Mouse (Mus musculus) MN1 (cell line): Measurements from ENCODE around the gene Cyp4a32.
"Not testable (repeated sequence)": the region's sequence is repeated elsewhere in the genome, so short reads cannot be mapped to it uniquely, and the experiment has no call there.

ENCODE experiments used
- DNase-seq: peaks from one replicate; pipeline ENCODE4 v3.0.0-alpha.2; 2016; ENCODE audit warnings: low spot score

The Cyp4a32 gene

DNA sequence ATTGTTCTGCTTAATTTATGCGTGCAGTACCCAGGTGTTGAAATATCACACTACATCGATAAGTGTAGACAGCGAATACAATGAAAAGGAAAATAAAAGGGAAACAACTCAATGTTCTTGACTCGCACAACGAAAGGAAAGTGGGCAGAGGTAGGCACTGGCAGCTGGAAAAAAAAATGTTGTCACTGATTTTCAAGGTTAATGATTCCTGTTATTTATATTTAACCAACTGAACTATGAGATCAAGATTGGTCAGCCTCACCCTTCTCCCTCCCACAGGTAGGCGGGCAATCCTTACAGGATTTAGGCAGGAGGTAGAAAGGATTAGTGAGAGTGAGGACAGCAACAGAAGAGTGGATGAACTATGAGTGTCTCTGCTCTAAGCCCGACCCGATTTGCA is at the start of gene Cyp4a32:
Gene Cyp4a32 (plus strand): TSS at position 359 of the 400 bp plus-strand sequence.
- not testable (repeated sequence) for DNase-seq

DNA sequence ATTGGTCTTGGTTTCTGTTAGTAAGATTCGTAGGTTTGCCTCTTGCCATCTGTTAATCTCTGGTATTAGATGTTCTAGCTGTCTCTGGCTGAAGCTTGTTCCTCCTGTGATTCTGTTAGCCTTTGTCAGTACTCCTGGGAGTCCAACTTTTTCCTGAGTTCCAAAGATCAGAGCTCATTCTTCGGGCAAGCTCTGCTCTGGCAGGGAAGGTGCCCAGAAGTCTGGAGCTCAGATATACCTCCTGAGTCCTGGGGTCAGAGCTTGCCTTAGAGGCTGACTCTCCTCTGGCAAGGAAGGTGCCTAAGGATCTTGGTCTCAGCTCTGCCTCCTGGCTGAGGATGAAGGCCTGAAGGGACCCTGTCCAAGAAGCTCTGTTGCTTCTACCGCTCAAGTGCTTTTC is 48.0 kb upstream of the Cyp4a32 start:
- no peak for DNase-seq

DNA sequence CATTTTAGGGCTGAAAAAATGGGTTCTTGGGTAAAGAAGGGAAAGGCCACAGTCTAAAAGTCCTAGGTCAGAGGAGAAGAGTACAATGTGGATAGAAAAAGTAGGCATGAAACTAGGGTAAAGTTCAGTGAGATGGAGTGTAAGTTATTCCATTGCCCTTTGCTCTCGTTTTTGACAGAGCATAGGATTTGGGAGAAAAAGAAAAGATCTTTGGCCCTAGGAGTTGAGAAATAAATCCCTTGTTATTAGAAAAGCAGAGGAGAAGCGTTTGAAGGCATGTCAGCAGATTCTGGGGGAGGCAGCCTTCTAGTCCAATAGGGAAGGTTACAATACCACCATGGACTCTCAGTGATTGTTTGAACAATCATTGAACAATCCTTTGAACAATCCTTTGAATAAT is 45.3 kb upstream of the Cyp4a32 start:
- no peak for DNase-seq

DNA sequence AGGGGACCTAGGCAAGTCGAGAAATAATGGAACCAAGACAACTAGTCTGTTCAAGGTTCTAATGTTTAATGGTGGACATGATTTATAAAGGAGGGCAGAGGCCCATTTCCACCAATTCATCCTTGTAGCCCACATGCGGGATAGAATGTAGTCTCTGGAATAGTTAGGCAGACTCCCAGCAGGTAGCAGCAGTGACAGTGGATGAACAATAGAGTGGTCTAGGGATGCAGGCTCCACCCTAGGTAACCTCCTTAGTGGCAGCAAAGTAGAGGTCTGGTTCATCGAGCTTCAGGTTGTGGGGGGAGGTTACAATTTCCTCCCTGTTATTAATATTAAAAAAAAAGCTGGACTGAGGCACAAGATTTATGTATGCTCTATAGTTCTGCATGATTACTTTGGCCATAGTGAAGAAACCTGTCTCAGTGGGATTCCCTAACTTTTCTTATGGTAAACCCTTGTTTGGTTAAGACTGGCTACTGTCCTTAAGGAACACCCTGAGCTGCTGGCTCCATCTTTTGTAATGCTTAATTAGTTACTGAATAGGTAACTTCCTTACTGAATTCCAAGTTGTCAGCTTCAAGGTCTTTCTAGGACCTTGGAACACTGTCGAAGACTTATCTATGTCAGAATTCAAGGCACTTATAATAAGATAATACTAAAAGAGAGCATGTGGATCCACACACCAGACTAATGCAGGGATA is 42.8 kb upstream of the Cyp4a32 start:
- no peak for DNase-seq

DNA sequence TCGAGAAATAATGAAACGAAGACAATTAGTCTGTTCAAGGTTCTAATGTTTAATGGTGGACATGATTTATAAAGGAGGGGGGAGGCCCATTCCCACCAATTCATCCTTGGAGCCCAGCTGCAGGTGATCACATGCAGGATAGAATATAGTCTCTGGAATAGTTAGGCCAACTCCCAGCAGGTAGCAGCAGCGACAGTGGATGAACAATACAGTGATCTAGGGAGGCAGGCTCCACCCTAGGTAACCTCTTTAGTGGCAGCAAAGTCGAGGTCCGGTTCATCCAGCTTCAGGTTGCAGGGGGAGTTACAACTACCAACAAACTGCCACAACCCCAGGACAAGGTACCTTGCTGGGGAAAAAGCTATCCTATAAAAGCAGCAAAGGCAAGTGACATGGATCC is 39.5 kb upstream of the Cyp4a32 start:
- not testable (repeated sequence) for DNase-seq

DNA sequence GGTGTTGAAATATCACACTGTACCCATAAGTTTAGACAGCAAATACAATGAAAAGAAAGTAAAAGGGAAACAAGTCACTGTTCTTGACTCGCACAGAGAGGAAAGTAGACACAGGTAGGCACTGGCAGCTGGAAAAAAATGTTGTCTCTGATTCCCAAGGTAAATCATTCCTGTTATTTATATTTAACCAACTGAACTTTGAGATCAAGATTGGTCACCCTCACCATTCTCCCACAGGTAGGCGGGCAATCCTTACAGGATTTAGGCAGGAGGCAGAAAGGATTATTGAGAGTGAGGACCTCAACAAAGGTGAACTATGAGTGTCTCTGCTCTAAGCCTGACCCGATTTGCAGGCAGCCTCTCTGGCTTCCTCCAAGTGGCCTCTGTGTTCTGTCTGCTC is 37.4 kb upstream of the Cyp4a32 start, which contains the start of gene Cyp4a31:
Gene Cyp4a31 (plus strand): TSS at position 249 of the 400 bp plus-strand sequence.
- no peak for DNase-seq

DNA sequence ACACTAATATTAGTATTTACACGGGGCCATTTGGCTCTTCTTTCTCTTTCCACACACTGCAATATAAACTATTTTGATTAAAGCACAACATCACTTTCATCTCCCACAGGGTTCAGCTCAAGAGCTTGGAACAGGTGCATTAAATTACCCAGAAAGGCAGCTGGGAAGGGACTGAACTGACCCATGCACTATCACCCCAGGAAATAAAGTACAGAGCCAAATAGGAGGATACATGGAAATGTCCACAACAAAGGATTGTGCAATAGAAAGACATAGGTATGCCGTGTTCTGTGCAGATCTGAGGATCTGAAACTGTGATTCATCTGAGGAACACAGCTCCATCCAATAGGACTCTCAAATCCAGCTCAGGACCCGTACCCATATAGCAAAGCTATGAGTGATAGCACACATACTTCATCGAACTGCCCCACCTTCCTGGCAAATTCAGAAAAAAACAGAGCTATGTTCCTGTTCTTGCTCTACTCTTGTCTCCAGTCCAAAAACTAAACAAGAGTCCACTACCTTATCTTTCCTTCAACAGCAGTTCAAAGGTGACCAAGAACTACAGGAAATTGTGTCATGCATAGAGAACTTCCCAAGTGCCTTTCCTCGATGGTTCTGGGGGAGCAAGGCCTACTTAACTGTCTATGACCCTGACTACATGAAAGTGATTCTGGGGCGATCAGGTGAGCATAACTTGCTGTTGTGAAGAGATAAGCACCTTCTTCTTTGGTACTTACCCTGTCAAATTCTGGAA is 36.1 kb upstream of the Cyp4a32 start:
- not testable (repeated sequence) for DNase-seq

DNA sequence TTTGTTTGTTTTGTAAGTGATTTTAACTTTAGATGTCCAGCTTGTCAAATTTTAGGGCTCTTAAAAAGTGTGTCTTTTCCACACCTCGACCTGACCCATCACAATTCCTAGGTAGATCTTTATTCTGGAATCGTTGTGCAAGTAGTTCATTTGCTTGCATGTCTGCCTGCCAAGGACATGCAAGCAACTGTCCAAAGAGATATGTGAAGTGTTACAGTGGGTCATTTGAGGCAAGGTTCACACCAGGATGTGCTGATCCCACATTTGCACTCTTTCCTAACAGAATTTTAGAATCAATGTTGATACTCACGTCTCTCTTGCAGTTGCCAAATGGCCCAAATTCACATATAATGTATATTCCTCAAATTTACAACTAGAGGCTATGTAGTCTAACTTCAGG is 25.5 kb upstream of the Cyp4a32 start:
- DNase-seq = no peak

DNA sequence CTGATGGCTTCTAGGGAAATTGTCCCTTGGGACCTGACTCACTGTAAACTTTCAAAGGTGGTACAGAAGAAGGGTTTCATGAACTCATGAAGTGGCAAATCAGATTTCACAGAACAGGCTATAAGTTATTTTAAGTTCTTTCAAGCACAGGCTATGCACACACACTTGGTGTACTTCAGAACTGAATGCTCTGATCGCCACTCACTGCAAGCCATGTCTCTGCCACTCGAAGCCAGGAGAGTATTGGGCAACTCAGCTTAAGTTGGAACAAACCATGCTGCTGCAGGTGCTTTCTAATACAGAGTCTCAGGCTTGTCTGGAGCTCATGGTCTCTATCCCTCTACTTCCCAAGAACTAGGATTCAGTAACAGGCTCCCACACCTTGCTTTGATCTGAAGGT is 25.0 kb upstream of the Cyp4a32 start:
- no peak for DNase-seq

DNA sequence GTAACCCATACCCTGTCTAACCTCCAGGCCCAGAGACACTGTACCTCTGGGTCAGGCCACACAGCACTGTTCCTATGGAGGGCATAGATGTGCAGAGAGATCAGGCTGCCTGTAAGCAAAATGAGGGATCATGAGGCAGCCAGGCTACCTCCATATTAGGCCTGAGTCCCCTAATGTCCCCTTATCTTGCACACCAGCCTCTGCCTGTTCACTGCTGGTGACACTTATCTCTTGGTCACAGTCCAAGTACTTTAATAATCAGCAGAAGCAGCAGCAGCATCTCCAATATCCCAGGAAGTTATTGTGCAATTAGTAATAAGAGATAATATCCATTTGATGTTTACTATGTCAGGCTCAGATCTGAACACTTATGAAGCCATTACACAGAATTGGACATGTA is 17.7 kb upstream of the Cyp4a32 start:
- DNase-seq = no peak

DNA sequence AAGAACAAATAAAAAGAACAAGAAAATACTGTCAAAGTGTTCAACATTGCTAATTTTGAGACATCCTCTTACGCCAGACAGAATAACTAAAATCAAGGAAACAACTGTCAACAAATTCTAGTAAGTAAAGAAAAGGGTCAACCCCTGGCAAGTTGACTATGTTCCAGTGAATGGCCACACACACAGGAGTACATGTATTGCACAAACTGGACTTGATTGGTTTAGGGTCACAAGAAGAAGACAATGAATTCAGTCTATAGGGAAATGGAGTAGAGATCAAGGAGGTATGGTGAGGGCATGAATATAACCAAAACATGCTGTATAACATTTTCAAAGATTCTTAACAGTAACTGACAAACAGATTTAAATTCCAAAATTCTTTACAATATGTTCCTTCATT is 4.4 kb upstream of the Cyp4a32 start:
- DNase-seq = no peak

DNA sequence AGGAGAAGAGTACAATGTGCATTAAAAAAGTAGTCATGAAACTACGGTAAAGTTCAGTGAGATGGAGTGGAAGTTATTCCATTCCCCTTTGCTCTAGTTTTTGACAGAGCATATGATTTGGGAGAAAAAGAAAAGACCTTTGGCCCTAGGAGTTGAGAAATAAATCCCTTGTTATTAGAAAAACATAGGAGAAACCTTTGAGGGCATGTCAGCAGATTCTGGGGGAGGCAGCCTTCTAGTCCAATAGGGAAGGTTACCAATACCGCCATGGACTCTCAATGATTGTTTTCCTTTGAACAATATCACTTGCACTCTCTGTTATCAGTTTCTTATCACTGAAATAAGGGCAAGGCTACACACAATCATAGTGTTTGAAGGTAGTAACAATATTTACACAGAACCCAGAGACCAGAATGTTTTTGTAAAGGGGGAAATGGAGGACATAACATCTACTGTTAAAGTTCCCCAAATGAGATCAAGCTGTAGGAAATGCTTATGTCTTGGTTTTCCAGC is 3.9 kb upstream of the Cyp4a32 start:
- no peak for DNase-seq

DNA sequence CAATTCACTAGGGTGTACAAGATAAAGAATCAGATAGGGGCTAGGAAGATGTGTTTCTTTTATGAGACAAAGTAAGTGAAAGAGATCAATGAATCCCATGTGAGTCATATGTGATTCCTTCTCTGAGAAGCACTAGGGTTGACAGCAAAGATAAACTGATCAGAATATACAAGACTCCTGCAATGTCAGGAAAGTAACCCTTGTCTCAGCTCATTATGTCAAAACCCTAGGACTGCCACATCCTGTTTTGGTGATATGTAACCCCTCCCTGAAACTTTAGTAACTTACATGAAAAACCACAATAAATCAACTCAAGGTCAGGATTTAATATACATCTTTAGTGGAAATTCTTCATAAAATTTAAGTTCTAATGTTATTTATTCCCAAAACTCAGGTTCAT is 13.2 kb downstream of the Cyp4a32 start:
- DNase-seq = no peak

DNA sequence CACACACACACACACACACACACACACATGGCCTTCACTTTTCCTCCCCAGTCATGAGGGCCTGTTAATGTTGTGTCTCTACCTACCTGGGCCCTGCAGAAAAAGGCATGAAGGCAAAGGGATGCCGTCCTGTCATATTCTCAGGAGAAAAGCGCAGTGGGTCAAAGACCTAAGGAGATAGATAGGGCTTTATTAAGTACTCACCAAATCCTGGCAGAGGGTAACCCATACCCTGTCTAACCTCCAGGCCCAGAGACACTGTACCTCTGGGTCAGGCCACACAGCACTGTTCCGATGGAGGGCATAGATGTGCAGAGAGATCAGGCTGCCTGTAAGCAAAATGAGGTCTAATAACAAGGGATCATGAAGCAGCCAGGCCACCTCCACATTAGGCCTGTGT is 24.8 kb downstream of the Cyp4a32 start:
- DNase-seq = not testable (repeated sequence)

DNA sequence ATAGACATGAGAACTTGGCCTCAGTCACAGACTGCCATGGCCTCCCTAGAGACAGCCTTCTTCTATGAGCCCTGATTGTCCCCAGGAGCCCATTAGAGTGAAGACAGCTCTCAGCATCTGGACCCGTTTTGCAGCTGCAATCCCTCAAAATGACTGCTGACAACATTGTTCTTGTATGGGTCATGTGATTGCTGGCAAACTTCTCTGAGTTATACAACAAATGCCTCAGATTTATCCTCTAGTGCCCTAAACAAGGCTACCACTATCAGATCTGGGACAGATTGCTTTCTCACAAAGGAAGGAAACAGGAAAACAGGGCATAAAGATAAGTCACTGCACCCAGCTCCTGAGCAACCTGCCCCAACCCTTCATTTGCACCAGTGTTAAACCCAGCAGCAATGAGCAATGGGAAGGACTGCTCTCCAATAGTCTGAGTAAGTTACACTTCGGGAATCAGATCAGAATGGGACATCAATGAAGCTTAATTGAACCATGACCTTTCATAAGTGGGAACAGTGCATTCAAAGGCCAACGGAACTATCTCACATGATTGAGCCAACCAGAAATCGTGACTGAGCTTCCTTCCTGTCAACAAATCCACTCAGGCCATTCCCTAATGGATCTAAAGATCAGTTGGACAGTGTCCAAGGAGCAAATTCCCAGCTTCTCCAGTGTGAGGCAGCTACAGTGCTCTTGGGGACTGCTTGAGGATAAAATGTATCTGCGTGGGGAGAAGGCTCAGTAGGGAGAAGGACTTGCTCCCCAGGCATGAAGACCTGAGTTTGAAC is 42.4 kb downstream of the Cyp4a32 start:
- DNase-seq = no peak

DNA sequence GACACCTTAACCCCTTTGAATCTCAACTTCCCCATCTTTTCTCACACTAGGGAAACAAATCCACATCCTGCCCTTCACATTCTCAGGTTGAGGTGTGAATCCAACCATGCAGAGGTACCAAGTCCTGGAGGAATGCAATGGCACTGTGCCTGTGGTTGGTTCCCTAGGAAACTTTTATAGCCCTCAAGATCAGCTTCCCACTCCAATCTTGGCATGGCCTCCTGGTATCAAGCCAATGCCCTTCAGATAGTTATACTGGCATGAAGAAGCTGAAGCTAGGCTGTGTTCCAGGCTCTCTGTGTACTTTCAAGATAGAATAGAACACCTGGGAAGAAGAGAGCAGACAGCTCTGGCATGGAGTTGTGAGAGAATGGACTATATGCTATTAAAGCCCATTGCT is 44.6 kb downstream of the Cyp4a32 start:
- no peak for DNase-seq

DNA sequence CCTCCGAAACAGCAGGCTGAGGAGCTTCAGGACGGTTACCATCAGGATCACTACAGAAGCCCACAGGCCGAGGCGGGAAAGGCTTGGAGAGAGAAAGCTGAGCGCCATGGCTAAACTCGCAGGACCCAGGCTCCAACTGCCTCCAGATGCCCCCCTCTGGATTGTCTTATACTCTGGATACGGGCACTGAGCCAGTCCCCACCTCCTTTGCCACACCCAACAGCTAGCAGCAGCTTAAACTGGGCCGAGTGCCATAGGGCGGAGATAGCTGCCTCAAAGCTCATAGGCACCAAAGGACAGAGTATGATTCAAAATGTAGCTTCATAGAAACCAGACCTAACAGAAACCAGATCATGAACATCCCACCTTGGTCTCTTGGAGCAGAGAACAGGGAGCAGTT is 46.8 kb downstream of the Cyp4a32 start, which contains the start of gene Cyp4b1:
Gene Cyp4b1 (minus strand): TSS at position 144 of the 400 bp plus-strand sequence.
- DNase-seq = no peak

DNA sequence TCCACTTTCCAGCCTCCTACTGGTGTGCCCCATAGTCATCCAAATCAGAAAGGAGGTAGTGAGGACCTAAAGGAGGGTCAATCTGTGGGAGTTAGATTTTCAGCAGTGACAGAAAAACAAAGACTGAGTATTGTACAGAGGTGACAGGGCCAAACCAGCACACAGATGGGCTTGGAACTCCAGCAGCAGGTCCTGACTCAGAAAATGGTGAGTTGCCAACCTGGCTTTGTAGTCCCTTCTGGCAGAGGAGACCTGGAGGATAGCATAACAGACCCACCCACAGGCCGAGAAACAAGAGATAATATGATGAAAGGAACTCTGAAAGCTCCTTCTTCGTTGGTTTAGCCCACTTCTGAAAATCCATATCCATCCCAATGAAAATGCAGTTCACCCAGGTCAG is 48.0 kb downstream of the Cyp4a32 start:
- no peak for DNase-seq

DNA sequence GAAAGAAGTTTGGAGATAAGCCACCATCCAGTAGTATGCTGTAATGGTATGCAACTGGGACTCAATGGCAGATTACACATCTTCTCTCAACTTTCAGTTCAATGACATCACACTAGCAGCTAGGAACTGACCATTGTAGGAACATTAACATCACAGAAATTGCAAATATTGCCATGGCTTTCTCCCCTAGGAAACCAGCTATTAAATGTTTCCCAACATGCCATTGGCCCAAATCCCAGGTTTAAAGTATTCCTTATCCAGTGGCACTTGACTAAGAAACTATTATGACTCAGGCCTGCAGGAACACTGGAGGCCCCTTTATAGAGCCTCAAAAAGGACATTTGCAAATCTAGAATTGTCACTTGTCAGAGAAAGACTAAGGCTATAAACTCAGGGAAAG is 48.6 kb downstream of the Cyp4a32 start:
- no peak for DNase-seq

DNA sequence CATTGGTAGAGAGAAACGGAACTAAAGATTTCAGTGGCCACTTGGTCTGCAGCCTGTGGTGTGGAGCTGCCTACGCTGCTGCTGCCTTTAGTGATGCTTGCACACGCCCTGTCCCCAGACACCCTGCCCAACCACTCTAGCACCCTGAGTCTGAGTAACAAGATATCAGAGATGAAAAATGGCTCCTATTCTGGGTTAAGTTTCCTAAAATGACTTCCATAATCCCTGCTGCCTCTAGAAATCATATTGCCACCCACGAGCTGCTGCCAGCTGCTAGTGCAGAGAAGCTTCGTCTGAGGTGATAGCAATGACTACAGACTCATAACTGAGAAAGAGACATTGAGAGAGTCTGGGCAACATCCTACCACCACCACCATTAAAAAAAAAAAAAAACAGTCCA is 50.1 kb downstream of the Cyp4a32 start:
- no peak for DNase-seq

DNA sequence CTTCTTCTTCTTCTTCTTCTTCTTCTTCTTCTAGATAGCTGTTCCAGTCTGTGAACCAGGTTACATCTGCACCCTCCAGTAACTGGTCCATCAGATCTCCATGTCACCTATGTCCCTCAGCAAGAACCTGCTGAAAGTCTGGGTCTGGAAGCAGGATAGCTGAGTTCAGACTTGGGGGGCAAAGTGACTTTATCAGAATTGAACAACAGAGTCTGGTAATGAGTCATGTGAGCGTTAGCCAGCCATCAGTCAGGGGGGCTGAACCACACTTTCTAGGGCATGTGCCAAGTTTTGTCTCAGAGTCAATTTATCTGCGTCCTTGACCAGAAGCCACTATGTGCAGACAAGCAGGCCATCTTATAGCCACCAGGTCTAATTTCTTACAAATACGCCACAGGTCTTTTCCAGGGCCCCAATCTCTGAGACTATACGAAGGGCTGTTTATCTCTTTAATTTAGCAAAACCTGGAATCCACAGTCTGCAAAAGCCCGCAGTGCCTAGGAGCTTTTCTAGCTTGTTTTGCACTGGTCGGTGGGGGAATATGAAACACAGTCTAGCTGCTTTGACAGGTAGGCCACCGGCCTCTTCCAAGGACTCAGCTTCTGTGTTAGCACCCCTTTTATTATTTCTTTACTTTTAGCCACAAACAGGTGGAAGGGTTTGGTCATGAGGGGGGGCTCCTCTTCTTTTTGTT is 55.2 kb downstream of the Cyp4a32 start:
- not testable (repeated sequence) for DNase-seq

DNA sequence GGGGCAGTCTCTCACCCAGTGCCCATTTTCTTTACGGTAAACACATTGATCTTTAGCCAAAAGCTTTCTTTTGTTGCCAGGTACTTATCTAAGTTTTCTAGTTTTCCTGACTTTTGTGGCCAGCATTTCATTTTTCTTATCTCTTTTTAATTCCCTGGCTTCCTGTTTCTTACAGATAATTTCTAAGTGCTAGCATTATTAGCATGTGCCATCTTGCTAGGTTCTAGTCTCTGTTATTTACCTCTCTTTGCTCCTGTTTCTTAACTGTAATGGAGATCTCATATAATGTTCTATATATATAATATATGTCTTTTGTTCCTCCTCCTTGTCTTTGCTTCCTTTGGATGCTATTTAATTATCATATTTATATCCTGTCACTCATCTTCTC is 55.8 kb downstream of the Cyp4a32 start:
- DNase-seq = not testable (repeated sequence)
